Mouse (Mus musculus) limb, embryonic 11.5 days (tissue): Measurements from ENCODE around the gene Apold1. TPM values are rescaled to one million over a fixed set of nuclear protein-coding genes. Genes with fewer than 3 reads are reported as not detected.

ENCODE experiments used
- ATAC-seq: fragments of 200-750 bp; cut with Nextera tagmentation; 2 replicates; pipeline ENCODE4 v1.8.0; 2017; ENCODE audit warnings: low read depth; ENCODE audit not compliant: insufficient number of reproducible peaks, low FRiP score, low TSS enrichment
- DNase-seq: peaks from one replicate; pipeline ENCODE4 v3.0.0-alpha.2; 2015; ENCODE audit warnings: low spot score
- H3K27ac ChIP-seq: fragments of 300-500 bp; sonication (generic); replicated peaks from 2 replicates; pipeline ENCODE4 v1.5.1; 2014; ENCODE audit warnings: low read depth, mild to moderate bottlenecking, low read length
- H3K27me3 ChIP-seq: fragments of 300-500 bp; sonication (generic); 2 replicates; pipeline ENCODE4 v1.6.1; 2014; ENCODE audit warnings: mild to moderate bottlenecking, low read length, mixed read lengths; ENCODE audit not compliant: control insufficient read depth, insufficient read depth
- H3K36me3 ChIP-seq: fragments of 300-500 bp; sonication (generic); 2 replicates; pipeline ENCODE4 v1.6.1; 2014; ENCODE audit warnings: mild to moderate bottlenecking, low read length, moderate library complexity, mixed read lengths; ENCODE audit not compliant: control insufficient read depth, insufficient read depth
- H3K4me1 ChIP-seq: fragments of 300-500 bp; sonication (generic); 2 replicates; pipeline ENCODE4 v1.6.1; 2014; ENCODE audit warnings: low read length, mixed read lengths; ENCODE audit not compliant: control insufficient read depth, insufficient read depth
- H3K4me2 ChIP-seq: fragments of 300-500 bp; sonication (generic); 2 replicates; pipeline ENCODE4 v1.6.1; 2014; ENCODE audit warnings: low read depth, mild to moderate bottlenecking, moderate library complexity; ENCODE audit not compliant: severe bottlenecking
- H3K4me3 ChIP-seq: fragments of 300-500 bp; sonication (generic); 2 replicates; pipeline ENCODE4 v1.5.1; 2014; ENCODE audit warnings: low read depth, low read length
- H3K9ac ChIP-seq: fragments of 300-500 bp; sonication (generic); 2 replicates; pipeline ENCODE4 v1.6.1; 2014; ENCODE audit warnings: mild to moderate bottlenecking, low read length
- H3K9me3 ChIP-seq: fragments of 300-500 bp; sonication (generic); 2 replicates; pipeline ENCODE4 v1.6.1; 2016; ENCODE audit warnings: low read length; ENCODE audit not compliant: control insufficient read depth
- WGBS: fragments of 180-500 bp; shearing (Covaris S2); extraction: QIAGEN DNeasy Blood & Tissue Kit; methylation state at CpG from one replicate; pipeline ENCODE4 v1.1.7; 2014; 5-methylcytosine and 5-hydroxymethylcytosine counted together
- polyA plus RNA-seq: library from polyadenylated mRNA; unstranded; fragments of >200 nt; fragmentation: Nextera tagmentation; extraction: Ambion mirVana; gene quantifications from 2 replicates; pipeline ENCODE4 v1.2.1, GENCODE M21; 2014

The Apold1 gene
- polyA plus RNA-seq, 1 experiment from 2014 or later: 3.4 TPM

DNA sequence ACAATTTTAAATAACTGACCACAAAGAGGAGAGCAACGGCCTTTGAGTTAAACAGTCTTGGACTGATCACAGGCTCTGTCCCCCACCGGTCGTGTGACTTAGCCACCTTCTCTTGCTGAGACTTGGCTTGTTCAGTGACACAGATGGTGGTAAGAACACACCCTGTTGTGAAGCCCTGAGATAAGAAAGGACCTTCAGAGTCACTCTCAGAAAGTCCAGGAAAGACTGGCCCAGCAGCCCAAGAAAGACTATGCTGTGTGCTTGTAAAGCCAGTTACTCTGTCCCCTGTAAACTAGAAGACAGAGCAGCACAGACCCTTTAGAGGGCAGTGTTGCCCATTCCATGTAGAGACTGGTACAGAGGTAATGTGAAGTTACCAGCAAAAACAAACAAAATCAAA, 3.2 kb downstream of the Apold1 start:
- H3K27ac ChIP-seq: no peak overlapping the region

GRCm38 (mm10) chr6:134988377-134988776, 6.9 kb downstream of the Apold1 start:
- Histone ChIP-seq H3K27ac (no peak overlapping the region), H3K4me2 (no peak overlapping the region), H3K27me3 (no peaks in the 10 kb centered on the region), H3K9me3 (no peaks in the 10 kb centered on the region), H3K9ac (no peak overlapping the region), H3K4me1 (no peaks in the 10 kb centered on the region), H3K36me3 (no peaks in the 10 kb centered on the region), H3K4me3 (no peak overlapping the region)
- DNase-seq: no peak
- ATAC-seq: no peak
- WGBS: 81% methylated on average over 9 of the region's 9 CpGs

More for the DNA sequence above, 3.2 kb downstream of the Apold1 start:
- no peak overlapping the region for H3K4me3 ChIP-seq
- no peak overlapping the region for H3K9ac ChIP-seq
- H3K4me2 ChIP-seq: no peak overlapping the region
- H3K9me3 ChIP-seq: no peaks in the 10 kb centered on the region
- DNase-seq (peak; percentile 51), ATAC-seq (0 out of 2 replicates have a peak, but pooled peaks have one; percentile 20)
- H3K27me3 ChIP-seq: no peaks in the 10 kb centered on the region
- peaks cover 7% of the 10 kb centered on the region; the same call in 1 of the 2 replicates for H3K4me1 ChIP-seq
- H3K36me3 ChIP-seq: no peaks in the 10 kb centered on the region
- WGBS: 56% methylated on average over 3 of the region's 3 CpGs

DNA sequence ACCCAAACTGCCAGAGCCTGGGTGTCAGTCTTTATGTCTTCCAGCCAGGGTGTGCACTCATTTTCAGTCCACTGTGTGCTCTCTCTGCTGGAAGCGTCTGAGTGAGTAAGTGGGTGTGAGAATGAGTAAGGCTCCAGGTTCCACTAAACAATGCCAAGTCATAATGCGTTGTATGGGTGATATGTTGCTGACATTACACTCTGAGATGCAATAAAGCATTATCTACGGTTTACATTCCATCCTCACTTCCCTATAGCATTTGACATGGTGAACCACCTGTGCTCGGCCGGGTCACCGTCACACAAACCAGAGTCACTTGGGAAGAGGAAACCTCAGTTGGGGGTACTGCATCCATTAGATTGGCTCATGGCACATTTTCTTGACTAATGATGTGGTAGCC, 9.2 kb downstream of the Apold1 start:
- Histone ChIP-seq H3K27me3 (no peaks in the 10 kb centered on the region), H3K9ac (no peak overlapping the region), H3K27ac (no peak overlapping the region), H3K36me3 (no peaks in the 10 kb centered on the region), H3K4me2 (no peak overlapping the region), H3K4me3 (no peak overlapping the region), H3K4me1 (no peaks in the 10 kb centered on the region), H3K9me3 (no peaks in the 10 kb centered on the region)
- DNase-seq: no peak
- ATAC-seq: no peak
- 89% methylated on average over 6 of the region's 6 CpGs for WGBS

DNA sequence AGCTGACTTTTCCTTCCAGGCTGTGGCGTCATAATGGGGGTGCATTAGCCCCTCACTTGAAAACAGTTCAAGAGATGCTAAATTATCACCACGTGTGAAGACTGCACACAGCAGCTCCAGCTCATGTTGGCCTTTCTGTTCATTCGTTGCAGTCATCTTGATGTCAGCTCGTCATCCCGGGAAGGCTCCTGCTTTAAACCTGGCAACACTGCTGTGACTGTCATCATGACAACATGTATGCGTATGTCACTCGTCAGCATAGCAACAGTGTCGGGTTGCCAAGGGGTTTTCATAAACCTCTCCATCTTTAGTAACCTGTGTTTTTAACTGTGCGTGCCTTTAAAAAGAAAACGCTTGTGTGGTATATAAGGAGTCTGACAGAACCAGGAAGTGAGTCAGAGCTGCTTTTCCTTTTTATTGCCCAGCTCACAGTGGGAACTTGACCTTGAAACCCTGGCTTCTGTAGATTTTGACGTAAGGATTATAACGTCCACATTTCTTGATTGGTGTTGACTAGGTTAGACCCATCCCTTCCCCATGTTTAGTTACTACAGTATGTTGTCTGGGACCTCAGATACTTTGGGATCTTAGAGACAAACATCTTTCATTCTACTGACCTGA, 12.6 kb downstream of the Apold1 start:
- Histone ChIP-seq H3K27me3 (no peaks in the 10 kb centered on the region), H3K9me3 (no peaks in the 10 kb centered on the region), H3K27ac (no peak overlapping the region), H3K4me1 (no peaks in the 10 kb centered on the region), H3K9ac (no peak overlapping the region), H3K4me2 (no peak overlapping the region), H3K36me3 (no peaks in the 10 kb centered on the region), H3K4me3 (no peak overlapping the region)
- DNase-seq (no peak), ATAC-seq (0 out of 2 replicates have a peak, but pooled peaks have one; percentile 2)
- WGBS: 55% methylated on average over 12 of the region's 12 CpGs

DNA sequence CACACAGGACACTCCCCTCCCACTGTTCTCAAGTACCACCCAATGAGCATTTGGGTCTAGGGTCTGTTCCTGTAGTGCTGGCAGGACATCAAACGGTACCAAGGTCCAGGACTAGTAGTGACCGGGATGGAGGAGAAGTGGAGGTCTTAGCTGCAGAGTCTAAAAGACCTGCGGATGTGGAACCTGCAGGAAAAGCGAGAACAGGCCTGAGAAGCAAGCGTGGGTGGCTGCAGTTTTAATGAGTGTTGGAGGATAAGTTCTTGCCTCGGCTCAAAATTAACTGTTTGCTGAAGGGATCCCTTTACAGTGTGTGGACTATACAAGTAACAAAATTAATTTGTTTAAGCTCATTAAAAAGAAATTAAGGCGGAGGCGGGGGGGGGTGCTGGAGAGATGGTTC, 13.5 kb downstream of the Apold1 start:
- 73% methylated on average over 8 of the region's 8 CpGs for WGBS
- Histone ChIP-seq H3K4me1 (no peaks in the 10 kb centered on the region), H3K4me2 (no peak overlapping the region), H3K27ac (no peak overlapping the region), H3K9ac (no peak overlapping the region), H3K9me3 (no peaks in the 10 kb centered on the region), H3K36me3 (no peaks in the 10 kb centered on the region), H3K4me3 (no peak overlapping the region), H3K27me3 (no peaks in the 10 kb centered on the region)
- DNase-seq (no peak), ATAC-seq (no peak)

- no peak overlapping the region for H3K4me2 ChIP-seq
- 85% methylated on average over 2 of the region's 2 CpGs for WGBS
- H3K4me1 ChIP-seq: no peaks in the 10 kb centered on the region
- no peaks in the 10 kb centered on the region for H3K36me3 ChIP-seq
- no peak for ATAC-seq
- H3K27ac ChIP-seq: no peak overlapping the region
- H3K27me3 ChIP-seq: no peaks in the 10 kb centered on the region
- H3K9me3 ChIP-seq: no peaks in the 10 kb centered on the region
- H3K9ac ChIP-seq: no peak overlapping the region
- H3K4me3 ChIP-seq: no peak overlapping the region
- no peak for DNase-seq
These were observed 15.4 kb downstream of the Apold1 start for GRCm38 (mm10) chr6:134996918-134997317.

GRCm38 (mm10) chr6:134998076-134998475, 16.6 kb downstream of the Apold1 start:
- no peaks in the 10 kb centered on the region for H3K4me1 ChIP-seq
- DNase-seq (no peak), ATAC-seq (no peak)
- no peaks in the 10 kb centered on the region for H3K9me3 ChIP-seq
- H3K27me3 ChIP-seq: no peaks in the 10 kb centered on the region
- no peak overlapping the region for H3K27ac ChIP-seq
- no peaks in the 10 kb centered on the region for H3K36me3 ChIP-seq
- no peak overlapping the region for H3K4me3 ChIP-seq
- WGBS: 76% methylated on average over 8 of the region's 8 CpGs
- no peak overlapping the region for H3K4me2 ChIP-seq
- no peak overlapping the region for H3K9ac ChIP-seq

GRCm38 (mm10) chr6:134998781-134999180, 17.3 kb downstream of the Apold1 start:
- no peak overlapping the region for H3K27ac ChIP-seq
- ATAC-seq: no peak
- no peaks in the 10 kb centered on the region for H3K4me1 ChIP-seq
- no peak overlapping the region for H3K4me2 ChIP-seq
- H3K27me3 ChIP-seq: no peaks in the 10 kb centered on the region
- DNase-seq: no peak
- WGBS: 62% methylated on average over 3 of the region's 3 CpGs
- H3K36me3 ChIP-seq: no peaks in the 10 kb centered on the region
- H3K9ac ChIP-seq: no peak overlapping the region
- no peaks in the 10 kb centered on the region for H3K9me3 ChIP-seq
- no peak overlapping the region for H3K4me3 ChIP-seq

- Histone ChIP-seq H3K27me3 (no peaks in the 10 kb centered on the region), H3K9me3 (no peaks in the 10 kb centered on the region), H3K4me1 (no peaks in the 10 kb centered on the region), H3K4me3 (no peak overlapping the region), H3K4me2 (no peak overlapping the region), H3K36me3 (no peaks in the 10 kb centered on the region), H3K27ac (no peak overlapping the region), H3K9ac (no peak overlapping the region)
- WGBS: 76% methylated on average over 4 of the region's 4 CpGs
- no peak for DNase-seq
- ATAC-seq: no peak
These were observed 18.8 kb downstream of the Apold1 start for GRCm38 (mm10) chr6:135000272-135000671.
